Mouse (Mus musculus) kidney, postnatal 10 days (tissue): ENCODE results near the gene Abca1.

Source experiments
- DNase-seq: peaks from one replicate; pipeline ENCODE4 v3.0.0; 2021; ENCODE audit warnings: mixed read lengths

Abca1 gene

DNA sequence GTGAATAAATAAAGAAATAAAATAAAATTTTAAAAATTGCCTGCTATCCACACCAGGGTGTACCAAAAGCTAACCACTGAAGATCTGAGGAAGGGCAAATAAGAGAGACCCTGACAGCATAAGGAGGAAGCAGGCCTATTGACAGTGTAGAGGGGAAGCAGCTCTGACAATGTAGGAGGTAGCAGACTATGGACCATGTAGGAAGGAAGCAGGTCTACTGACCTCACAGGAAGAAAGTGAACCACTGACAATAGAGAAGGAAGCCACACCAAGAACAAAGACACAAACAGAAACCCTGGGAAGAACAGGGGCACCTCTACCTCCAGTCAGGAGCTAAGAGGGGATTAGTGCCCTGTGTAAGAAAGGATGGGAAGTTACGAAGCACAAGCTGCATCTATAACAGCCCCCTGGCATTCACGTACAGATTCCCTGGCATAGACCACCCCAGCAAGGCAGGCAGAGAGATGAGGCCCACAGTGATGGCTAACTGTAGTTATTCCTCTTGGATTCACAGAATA lies 80.8 kb downstream of the Abca1 start:
- no peak for DNase-seq

DNA sequence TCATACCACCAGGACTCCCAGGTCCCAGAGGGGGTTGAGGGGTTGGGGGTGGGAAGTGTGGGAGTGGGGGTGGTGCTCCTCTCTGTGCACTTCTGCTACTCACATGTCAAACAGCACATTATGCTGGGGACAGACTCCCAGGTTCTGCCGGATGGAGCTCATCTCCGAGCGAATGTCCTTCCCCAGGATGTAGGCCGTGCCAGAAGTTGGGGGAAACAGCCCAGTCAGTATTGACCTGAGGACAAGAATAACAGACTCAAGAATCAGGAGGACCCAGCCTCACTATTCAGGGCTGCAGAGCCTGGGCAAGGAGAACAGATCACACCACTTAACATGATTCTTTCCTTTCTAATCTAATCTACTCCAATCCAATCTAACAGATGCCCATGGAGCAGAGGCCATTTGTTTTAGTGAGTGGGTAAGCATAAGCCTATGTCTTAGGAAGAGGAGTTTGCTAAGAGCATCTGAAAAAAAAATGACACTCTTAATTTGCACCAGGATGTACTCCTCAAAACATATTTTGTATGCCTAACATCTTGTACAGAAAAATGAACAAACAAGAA lies 82.8 kb downstream of the Abca1 start:
- no peak for DNase-seq

DNA sequence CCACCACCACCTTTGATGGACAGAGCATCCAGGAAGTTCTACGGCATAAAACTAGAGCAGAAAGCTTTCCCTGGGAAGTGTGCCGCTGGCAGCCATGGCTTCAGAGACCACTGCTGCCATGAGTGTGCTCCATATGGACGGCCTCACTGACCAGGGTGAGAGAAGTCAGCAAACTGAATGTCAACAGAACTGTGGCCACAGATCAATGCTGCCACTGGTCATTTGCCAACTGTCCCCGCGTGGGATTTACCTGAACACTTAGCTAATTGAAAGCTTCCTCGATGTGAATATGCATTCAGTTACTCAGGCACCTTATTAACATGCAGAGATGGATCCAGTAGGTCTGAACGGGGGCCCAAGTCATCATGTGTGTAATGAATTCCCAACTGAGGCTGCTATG lies 86.7 kb downstream of the Abca1 start:
- DNase-seq: no peak

DNA sequence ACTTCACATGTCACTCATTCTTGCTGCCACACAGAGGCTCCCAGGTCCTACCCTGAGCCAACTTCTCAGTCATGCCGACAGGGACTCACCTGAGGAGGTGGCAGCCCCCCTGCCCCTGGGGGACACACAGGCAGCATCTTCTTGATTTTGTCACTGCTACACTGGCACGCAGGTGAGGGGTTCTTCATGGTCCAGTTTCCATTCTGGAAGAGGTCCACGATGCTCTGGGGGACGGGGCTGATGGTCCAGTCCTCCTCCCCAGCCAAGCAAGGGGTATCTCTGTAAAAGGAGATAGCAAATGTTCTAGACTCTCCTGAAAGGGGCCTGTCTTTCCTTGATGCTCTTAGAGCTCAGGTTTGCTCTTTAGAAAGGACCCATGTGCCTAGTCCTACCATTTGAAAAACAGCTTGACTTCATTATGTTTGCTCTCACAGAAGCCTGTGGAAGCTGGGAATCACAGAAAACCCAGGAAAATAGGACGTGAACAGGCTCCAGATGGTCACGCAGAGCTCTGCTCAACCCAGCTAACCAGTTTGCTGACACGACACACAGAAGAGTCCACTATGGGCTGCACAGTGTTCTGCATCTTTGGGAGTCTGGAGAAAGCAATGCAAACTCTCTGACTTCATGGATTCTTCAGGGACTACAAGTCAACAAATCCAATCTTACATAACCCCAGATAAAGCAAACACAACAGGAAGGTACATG lies 97.2 kb downstream of the Abca1 start:
- DNase-seq: no peak

DNA sequence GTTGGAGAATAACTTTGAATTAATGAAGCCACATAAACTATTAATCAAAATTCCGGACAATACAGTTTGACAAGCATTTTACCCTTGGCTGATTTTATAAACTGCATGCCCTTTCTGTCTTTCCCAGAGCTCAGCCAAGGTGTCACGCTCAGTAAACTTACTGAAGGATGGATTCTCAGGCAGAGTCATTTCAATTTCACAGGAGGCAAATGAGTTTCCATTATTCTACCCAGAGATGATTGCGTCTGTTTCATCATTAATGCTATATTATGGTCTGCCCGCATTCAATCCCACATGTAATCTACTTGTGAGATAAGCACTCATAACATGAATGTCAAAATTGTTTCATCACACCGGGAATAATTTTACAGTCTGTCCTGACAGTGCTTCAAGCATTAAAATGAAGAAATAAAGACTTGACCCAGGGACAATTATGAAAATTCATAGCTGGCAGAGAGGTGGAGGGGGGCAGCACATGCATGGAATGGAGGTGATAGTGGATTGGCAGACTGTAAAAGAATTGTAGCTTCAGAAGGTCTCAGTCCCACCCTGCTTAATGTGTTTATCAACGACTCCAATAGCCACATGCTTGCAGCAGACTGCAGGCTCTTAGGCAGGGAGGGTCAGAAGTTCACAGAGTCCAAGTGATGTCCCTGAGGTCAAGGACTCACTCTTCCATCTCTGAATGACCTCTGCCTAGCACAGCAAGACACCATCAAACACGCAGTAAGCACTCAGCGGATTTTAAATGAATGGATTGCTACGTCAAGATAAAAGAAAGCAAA lies 113.3 kb downstream of the Abca1 start:
- DNase-seq: no peak

DNA sequence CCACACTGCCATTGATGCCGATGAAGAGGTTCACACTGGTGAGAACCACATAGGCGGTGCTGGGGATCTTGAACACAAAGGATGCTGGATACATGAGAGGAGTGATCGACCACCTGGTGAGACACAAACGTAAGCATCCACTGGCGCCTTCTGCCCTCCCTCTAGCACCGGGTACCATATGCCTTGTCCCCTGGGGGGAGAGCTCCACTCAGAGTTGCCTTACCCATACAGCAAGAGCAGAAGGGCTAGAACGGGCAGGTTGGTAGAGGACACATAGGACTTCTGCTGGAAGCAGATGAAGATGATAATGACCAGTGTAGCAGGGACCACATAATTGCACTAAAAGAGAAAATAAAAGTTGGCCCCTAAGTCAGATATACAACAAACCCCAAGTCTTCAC lies 113.9 kb downstream of the Abca1 start:
- DNase-seq: no peak

DNA sequence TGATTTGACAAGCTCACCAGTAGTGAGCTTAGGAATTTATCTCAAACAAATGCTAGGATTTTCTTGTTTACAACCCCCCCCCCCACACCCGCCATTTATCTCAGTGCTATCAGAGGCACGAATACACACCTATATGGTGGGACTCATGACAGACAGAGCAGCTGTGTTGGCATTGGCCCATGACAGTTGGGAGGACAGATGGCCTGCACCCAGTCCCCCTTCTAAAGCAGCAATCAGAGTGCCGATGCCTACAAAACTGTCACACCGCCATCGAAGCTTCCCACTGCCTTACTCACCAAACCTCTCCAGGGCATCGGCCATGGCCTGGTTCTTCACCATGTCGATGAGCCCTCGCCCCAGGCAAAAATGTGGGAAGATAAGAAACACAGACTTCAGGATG lies 115.9 kb downstream of the Abca1 start:
- no peak for DNase-seq

DNA sequence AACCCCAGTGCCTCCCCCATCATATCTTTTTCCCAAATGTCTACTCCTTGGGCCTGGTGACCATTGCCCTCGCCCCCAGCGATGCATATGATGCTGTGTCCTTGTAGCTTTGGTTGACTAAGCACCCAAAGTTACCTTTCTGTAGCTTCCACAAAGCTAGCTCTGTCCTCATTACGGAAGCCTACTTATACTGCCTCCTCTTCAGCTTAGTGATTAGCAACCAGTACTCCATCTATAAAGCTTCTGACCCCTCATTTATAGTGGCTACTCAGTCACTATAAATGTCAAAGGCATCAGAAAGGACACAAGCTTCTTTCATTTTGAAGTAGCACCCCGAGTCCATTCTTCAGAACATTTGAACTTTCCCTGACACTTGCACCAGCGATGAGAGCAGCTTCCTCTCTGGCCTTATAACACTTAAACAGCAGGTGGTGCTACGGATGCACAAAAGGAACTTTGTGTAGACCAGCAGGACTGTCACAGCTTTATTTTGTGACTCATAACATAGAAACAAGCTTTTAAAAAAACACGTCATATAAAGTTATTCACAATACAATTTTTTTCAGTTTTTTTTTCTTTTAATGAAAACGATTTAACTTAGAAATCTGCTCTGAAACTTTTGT lies 129.3 kb downstream of the Abca1 start:
- DNase-seq: peak; percentile 24

DNA sequence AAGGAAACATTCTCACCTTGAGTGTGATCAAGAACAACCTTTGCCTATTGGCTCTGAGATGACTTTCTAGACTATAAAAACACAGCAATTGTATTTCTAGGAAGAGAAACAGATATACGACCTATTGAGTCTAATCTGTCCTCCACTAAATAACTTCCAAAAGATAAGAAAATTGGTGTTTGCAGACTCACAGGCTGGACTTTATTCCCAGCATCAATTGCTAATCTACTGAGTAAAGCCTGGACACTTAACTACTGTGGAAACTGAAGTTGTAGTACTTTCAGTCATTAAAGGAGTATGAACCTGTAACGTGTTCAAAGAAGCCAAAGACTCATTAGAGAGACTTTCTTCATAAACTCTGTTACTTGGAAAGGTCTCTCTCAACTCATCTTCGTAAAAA lies 131.9 kb downstream of the Abca1 start:
- no peak for DNase-seq

DNA sequence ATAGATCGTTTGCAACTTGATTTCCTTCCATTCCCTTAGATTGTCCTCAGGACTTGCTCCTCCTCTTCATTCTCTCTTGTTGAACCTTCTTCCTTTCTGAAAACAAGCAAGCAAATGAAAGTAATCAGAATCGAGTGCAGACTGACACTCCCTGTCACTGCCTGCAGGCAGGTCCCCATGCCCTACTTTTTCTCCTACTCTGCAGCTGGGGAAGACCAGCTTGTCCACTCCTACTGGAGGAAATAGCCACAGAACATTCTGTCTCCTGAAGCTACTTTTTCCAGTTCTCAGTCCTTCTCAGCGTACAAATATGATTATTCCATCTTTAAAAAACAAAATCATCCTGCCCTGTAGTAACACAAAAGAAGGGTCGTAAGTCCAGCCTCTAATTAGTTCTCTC lies 135.3 kb downstream of the Abca1 start:
- DNase-seq: no peak

DNA sequence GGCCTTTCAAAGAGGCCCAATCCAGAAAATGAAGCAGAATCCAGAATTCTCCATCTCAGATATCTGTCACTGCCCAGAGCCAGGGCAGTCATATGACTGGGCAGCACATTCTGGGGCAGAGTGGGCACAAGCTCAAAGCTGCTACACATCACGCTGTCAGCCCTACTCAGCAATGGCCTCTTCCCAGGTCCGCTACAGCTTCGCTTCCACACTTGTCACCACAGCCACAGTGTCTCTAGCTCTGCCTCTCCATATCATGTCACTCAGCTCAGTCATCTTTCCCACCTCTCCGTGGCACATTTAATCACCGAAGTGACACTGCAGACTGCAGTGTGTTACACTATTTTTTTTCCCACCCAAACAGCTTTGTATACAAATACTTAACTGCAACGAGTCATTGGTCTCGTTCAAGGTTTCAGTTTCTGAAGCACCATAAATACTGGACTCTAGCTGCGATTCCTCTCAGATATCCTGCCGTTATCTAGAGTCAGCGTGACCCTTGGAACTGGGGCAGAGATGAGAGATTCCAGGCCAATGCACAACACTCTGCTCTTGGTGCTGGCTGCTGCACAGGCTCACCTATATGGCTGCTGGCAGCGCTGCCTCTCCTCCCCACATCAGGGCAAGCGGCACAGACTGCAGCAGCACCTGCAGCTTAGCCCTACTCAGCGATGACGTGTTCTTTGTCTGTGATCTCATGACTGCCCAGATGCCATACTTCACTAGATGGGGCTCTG lies 136.3 kb downstream of the Abca1 start:
- no peak for DNase-seq

DNA sequence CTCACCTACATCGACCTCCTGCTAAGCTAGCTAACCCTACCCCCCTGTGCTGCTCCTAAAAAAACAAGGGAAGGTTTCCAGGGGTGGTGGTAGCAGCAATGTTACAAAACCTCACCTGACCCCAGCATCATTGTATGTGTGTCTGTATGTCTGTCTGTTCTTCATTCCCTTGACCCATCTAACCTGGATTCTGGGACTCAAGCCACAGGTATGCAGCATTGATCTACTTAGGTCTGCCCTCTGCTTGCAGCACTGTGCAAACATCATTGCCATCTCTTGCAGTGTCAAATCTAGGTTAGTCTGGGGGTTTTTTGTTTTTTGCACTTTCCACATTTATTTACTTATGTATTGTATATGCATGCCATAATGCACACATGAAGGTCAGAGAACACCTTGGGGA lies 141.3 kb downstream of the Abca1 start:
- DNase-seq: no peak

DNA sequence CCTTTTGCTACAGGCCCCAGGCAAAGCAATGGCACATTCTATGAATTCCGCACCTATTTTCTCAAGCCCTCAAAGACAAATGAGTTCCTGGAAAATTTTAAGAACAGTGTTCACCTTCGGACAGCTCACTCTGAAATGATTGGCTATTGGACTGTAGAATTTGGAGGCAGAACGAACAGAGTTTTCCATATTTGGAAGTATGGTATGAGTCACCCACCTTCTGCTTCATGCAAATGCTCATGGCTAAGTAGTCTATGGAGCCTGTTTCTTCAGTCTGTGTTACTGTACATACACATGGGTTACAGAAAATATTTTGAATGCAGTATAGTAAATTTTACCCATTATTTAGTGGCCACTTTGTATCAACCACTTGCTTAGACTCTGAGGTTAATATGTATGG lies 144.7 kb downstream of the Abca1 start:
- DNase-seq: no peak

DNA sequence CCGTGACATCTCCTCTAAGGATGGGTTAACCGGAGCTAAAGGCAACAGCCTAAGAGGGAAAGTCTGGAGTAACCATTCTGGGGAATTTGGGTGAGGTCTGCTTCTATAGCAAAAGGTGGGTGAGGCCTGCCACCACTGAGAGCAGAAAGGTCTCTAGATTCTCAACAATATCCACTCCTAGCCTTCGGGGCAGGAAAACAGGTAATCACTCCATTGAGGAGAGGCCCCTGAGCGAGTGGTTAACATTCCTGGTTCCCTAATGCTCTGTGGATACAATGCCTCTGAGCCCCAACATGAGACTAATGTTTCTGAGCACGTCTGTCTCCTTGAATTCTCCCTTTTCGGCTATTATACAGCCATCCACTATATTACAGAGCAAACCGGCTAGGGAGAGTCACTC lies 145.3 kb downstream of the Abca1 start:
- DNase-seq: no peak

DNA sequence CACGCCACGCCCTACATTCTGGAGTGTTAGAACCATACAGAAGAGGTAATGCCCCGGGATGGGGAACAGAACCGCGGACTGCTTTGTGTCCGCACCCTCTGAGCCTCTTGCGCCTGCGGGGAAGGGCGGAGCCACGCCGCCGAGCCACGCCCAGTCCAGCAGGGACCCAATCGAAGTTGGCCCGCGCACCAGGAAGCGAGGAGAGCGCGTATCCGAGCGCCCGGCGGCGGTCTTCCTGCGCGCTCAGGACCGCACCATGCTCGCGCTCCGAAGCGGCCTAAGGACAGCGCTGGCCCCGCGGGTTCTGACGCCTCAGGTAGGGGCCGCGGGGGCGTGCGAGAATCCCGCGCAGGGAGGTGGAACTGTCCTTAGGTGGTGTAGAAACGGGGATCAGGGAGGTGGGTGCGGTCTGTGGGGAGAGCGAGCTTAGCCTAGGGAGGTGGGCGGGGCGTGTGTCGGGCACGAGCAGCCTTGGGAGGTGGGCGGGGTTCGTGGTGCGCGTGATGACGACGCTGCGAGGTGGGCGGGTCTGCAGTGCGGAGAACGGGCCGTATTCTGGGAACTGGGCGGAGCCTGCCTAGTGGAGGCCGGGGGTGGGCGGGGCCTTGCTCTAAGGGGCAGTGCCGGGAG lies 147.8 kb downstream of the Abca1 start, which contains the start of gene Nipsnap3b:
Gene Nipsnap3b (plus strand): TSS at position 149 of the 630 bp plus-strand sequence.
- DNase-seq: peak; percentile 99

DNA sequence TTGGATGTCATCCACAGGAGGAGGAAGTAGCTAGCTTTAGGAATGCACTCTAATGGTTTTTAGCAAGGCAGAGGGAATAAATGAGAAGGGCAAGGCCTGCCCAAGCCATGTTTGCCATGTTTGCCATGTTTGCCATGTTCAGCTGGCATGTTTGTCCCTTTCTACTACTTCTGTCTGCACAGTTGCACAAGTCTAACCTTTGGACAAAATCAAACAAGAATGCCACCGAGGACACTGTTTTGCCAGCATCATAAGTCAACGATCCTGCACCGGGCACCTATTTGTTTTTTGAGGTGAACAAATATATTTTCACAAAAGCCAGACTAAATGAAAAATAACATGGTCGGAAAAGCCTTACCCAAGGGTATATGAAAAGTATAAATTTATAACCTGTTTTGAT lies 149.8 kb downstream of the Abca1 start:
- DNase-seq: no peak

DNA sequence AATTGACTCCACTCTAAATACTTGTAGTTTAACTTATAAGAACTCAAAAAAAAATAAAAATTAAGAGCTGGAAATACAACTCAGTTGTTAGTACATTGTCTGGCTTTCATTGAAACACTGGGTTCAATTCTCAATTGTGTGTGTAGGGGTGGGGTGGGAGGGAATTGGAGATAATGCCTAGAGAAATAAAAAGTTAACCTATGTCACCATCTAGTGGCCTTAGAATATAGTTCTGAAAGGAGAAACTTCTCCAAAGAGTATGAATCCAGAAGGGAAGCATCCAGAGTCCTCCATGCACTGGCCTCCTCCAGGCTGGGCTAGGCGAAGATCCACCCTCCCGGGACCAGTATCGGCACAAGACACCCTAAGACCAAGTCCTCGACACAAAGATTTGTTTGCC lies 150.5 kb downstream of the Abca1 start:
- no peak for DNase-seq

DNA sequence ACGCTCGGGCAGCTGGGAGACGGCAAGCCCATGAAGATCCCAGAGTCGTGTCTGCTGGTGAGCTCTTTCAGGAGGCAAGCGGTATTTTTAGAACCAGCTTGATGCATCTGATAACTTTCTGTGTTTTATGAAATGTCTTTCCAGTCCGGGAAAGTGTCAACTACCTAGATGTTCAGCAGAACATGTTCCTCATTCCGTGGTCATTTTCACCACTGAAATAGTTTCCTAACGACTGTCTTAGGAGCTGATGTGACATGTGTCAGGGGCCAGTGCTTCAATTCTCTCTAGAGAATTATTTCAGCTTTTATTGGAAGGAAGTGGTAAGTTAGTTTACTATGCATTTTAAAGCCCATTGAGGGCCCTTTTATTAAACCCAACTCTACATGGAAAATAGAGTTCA lies 159.5 kb downstream of the Abca1 start:
- DNase-seq: no peak

DNA sequence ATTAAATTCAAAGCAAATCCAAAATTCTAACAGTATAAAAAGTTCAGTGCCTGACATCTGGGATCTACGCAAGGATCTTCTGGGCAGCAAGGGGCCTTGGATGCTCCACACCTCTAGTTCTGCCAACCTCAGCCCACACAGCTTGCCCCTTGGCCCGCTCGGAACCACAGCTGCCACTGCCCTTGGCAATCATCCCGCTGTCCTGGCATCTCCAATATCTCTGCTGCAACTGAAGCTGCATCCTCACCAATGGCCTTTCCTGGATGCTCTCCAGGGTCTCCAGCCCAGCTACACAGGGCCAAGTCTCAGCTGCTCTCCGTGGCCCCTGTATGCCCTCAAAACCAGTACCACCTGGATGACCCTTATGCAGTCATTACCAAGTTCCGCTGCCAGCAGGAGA lies 160.2 kb downstream of the Abca1 start:
- no peak for DNase-seq

DNA sequence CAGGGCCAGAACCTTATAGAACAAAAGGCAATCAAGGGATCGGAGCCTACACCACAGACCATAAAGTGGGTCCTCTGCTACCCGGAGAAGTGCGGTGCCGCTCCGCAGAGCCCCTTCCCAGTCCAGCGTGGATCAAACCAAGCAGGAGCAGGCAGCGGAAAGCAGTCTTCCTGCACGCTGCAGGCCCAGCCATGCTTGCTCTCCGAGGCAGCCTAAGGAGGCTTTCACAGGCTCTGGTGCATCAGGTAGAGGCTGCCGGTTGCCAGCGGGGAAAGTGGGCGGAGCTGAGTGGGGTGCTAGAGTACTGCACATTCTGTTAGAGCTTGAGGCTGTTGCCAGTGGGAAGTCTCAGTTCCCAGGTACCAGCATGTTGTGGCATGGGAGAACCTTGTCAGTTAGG lies 170.4 kb downstream of the Abca1 start, which contains the start of gene Nipsnap3a:
Gene Nipsnap3a (plus strand): TSS at position 25 of the 400 bp plus-strand sequence.
- DNase-seq: peak; percentile 36

DNA sequence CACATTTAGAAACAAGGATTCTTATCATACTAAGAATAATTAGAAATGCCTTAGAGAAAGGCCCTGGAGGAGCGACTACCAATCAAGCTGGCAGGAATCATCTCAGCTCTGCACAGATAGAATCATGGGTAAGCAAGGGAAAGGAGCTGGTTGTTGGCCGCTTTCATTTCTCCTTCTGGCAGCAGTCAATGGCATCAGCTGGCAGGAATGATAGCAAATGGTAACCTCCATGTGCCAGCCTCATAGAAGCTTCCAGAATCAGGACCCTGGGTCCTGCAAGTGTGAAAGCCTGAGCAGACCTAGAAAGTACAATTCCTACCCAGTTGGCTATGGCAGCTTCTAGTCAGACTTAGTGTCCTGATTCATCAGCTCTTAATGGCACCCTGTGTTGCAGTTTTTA lies 173.4 kb downstream of the Abca1 start:
- no peak for DNase-seq

DNA sequence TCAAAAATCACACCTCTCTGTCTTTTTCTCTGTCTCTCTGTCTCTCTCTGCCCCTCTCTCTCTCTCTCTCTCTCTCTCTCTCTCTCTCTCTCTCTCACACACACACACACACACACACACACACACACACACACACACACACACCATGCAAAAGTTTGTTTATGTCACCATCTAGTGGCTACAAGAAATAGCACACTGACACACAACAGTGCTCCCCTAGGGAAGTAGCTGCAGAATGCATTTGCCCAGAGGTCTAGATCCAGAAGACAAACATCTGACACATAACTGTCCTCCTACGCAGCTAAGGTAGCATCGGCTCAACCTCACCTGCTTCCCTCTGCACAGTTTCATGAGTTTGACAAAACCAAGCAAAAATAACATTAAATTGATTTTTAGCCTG lies 174.5 kb downstream of the Abca1 start:
- DNase-seq: peak; percentile 14
